Mouse (Mus musculus): ENCODE data around the gene Stap2. TPM values are rescaled to one million over a fixed set of nuclear protein-coding genes. Genes with fewer than 3 reads are reported as not detected.

The Stap2 gene
- polyA plus RNA-seq, 1 experiment from 2014 or later = 5.1 TPM

- H3K9ac ChIP-seq (replicated peaks; ENCODE audit: low read length) = no peak overlapping the region
- H3K27ac ChIP-seq (replicated peaks; ENCODE audit: low read depth, low read length) = no peak overlapping the region
- ATAC-seq (ENCODE audit: low FRiP score, low TSS enrichment) (no peak), DNase-seq (no peak)
- whole genome bisulfite sequencing = 91% methylated on average over 9 of the region's 9 CpGs
- H3K4me1 ChIP-seq (ENCODE audit: control insufficient read depth, insufficient read depth, low read length) = peaks cover 6% of the 10 kb centered on the region
- H3K36me3 ChIP-seq (ENCODE audit: control insufficient read depth, insufficient read depth, low read length) = peaks cover 33% of the 10 kb centered on the region
- H3K4me2 ChIP-seq (ENCODE audit: low read length) = no peak overlapping the region
- no peaks in the 10 kb centered on the region for H3K9me3 ChIP-seq (ENCODE audit: control insufficient read depth, low read length)
- H3K4me3 ChIP-seq (replicated peaks; ENCODE audit: low read depth, low read length) = no peak overlapping the region
- H3K27me3 ChIP-seq (ENCODE audit: control insufficient read depth, insufficient read depth, low read length) = no peaks in the 10 kb centered on the region
Observed at GRCm38 (mm10) chr17:56030238-56030870, 25.0 kb upstream of the Stap2 start.

- no peak for ATAC-seq (ENCODE audit: low FRiP score, low TSS enrichment)
- H3K4me2 ChIP-seq (ENCODE audit: low read length) = no peak overlapping the region
- H3K36me3 ChIP-seq (ENCODE audit: control insufficient read depth, insufficient read depth, low read length) = peaks cover 15% of the 10 kb centered on the region; the same call in 1 of the 2 replicates
- H3K9me3 ChIP-seq (ENCODE audit: control insufficient read depth, low read length) = no peaks in the 10 kb centered on the region
- no peaks in the 10 kb centered on the region for H3K27me3 ChIP-seq (ENCODE audit: control insufficient read depth, insufficient read depth, low read length)
- H3K27ac ChIP-seq (replicated peaks; ENCODE audit: low read depth, low read length) = no peak overlapping the region
- no peak for DNase-seq
- WGBS = 93% methylated on average over 5 of the region's 5 CpGs
- no peak overlapping the region for H3K4me3 ChIP-seq (replicated peaks; ENCODE audit: low read depth, low read length)
- H3K9ac ChIP-seq (replicated peaks; ENCODE audit: low read length) = no peak overlapping the region
- no peaks in the 10 kb centered on the region for H3K4me1 ChIP-seq (ENCODE audit: control insufficient read depth, insufficient read depth, low read length)
Observed at GRCm38 (mm10) chr17:56027801-56028441, 22.5 kb upstream of the Stap2 start.

- Histone ChIP-seq H3K9ac (replicated peaks; ENCODE audit: low read length) (no peak overlapping the region), H3K36me3 (ENCODE audit: control insufficient read depth, insufficient read depth, low read length) (peaks cover 14% of the 10 kb centered on the region; the same call in 1 of the 2 replicates), H3K27me3 (ENCODE audit: control insufficient read depth, insufficient read depth, low read length) (no peaks in the 10 kb centered on the region), H3K9me3 (ENCODE audit: control insufficient read depth, low read length) (no peaks in the 10 kb centered on the region), H3K27ac (replicated peaks; ENCODE audit: low read depth, low read length) (no peak overlapping the region), H3K4me3 (replicated peaks; ENCODE audit: low read depth, low read length) (no peak overlapping the region), H3K4me2 (ENCODE audit: low read length) (no peak overlapping the region), H3K4me1 (ENCODE audit: control insufficient read depth, insufficient read depth, low read length) (peaks cover 6% of the 10 kb centered on the region; the same call in 1 of the 2 replicates)
- ATAC-seq (ENCODE audit: low FRiP score, low TSS enrichment) = no peak
- DNase-seq = no peak
- 67% methylated on average over 1 of the region's 1 CpGs for WGBS
Observed at GRCm38 (mm10) chr17:56026881-56027280, 21.5 kb upstream of the Stap2 start.

- no peak for ATAC-seq (ENCODE audit: low FRiP score, low TSS enrichment)
- Histone ChIP-seq H3K4me1 (ENCODE audit: control insufficient read depth, insufficient read depth, low read length) (peaks cover 6% of the 10 kb centered on the region; the same call in 1 of the 2 replicates), H3K27ac (replicated peaks; ENCODE audit: low read depth, low read length) (no peak overlapping the region), H3K9me3 (ENCODE audit: control insufficient read depth, low read length) (no peaks in the 10 kb centered on the region), H3K27me3 (ENCODE audit: control insufficient read depth, insufficient read depth, low read length) (no peaks in the 10 kb centered on the region), H3K4me3 (replicated peaks; ENCODE audit: low read depth, low read length) (no peak overlapping the region), H3K36me3 (ENCODE audit: control insufficient read depth, insufficient read depth, low read length) (peaks cover 14% of the 10 kb centered on the region; the same call in 1 of the 2 replicates), H3K9ac (replicated peaks; ENCODE audit: low read length) (no peak overlapping the region), H3K4me2 (ENCODE audit: low read length) (no peak overlapping the region)
- WGBS = 100% methylated on average over 1 of the region's 1 CpGs
- no peak for DNase-seq
Observed at GRCm38 (mm10) chr17:56026303-56026702, 20.9 kb upstream of the Stap2 start.

GRCm38 (mm10) chr17:56024931-56025330 is 19.5 kb upstream of the Stap2 start:
- H3K9ac ChIP-seq (replicated peaks; ENCODE audit: low read length) = no peak overlapping the region
- H3K27me3 ChIP-seq (ENCODE audit: control insufficient read depth, insufficient read depth, low read length) = no peaks in the 10 kb centered on the region
- H3K9me3 ChIP-seq (ENCODE audit: control insufficient read depth, low read length) = no peaks in the 10 kb centered on the region
- H3K36me3 ChIP-seq (ENCODE audit: control insufficient read depth, insufficient read depth, low read length) = peaks cover 14% of the 10 kb centered on the region
- H3K4me2 ChIP-seq (ENCODE audit: low read length) = no peak overlapping the region
- peaks cover 6% of the 10 kb centered on the region; the same call in 1 of the 2 replicates for H3K4me1 ChIP-seq (ENCODE audit: control insufficient read depth, insufficient read depth, low read length)
- WGBS = 78% methylated on average over 5 of the region's 5 CpGs
- no peak for DNase-seq
- no peak overlapping the region for H3K4me3 ChIP-seq (replicated peaks; ENCODE audit: low read depth, low read length)
- H3K27ac ChIP-seq (replicated peaks; ENCODE audit: low read depth, low read length) = no peak overlapping the region
- no peak for ATAC-seq (ENCODE audit: low FRiP score, low TSS enrichment)

GRCm38 (mm10) chr17:56024476-56024875 is 19.1 kb upstream of the Stap2 start:
- DNase-seq (no peak), ATAC-seq (ENCODE audit: low FRiP score, low TSS enrichment) (no peak)
- WGBS = 76% methylated on average over 2 of the region's 2 CpGs
- H3K4me1 ChIP-seq (ENCODE audit: control insufficient read depth, insufficient read depth, low read length) = peaks cover 6% of the 10 kb centered on the region; the same call in 1 of the 2 replicates
- peaks cover 16% of the 10 kb centered on the region for H3K36me3 ChIP-seq (ENCODE audit: control insufficient read depth, insufficient read depth, low read length)
- no peak overlapping the region for H3K9ac ChIP-seq (replicated peaks; ENCODE audit: low read length)
- no peak overlapping the region for H3K4me2 ChIP-seq (ENCODE audit: low read length)
- no peaks in the 10 kb centered on the region for H3K9me3 ChIP-seq (ENCODE audit: control insufficient read depth, low read length)
- H3K27me3 ChIP-seq (ENCODE audit: control insufficient read depth, insufficient read depth, low read length) = no peaks in the 10 kb centered on the region
- H3K4me3 ChIP-seq (replicated peaks; ENCODE audit: low read depth, low read length) = no peak overlapping the region
- no peak overlapping the region for H3K27ac ChIP-seq (replicated peaks; ENCODE audit: low read depth, low read length)

- no peak for DNase-seq
- Histone ChIP-seq H3K27me3 (ENCODE audit: control insufficient read depth, insufficient read depth, low read length) (no peaks in the 10 kb centered on the region), H3K27ac (replicated peaks; ENCODE audit: low read depth, low read length) (no peak overlapping the region), H3K4me2 (ENCODE audit: low read length) (no peak overlapping the region), H3K4me3 (replicated peaks; ENCODE audit: low read depth, low read length) (no peak overlapping the region), H3K36me3 (ENCODE audit: control insufficient read depth, insufficient read depth, low read length) (peaks cover 25% of the 10 kb centered on the region), H3K4me1 (ENCODE audit: control insufficient read depth, insufficient read depth, low read length) (peaks cover 6% of the 10 kb centered on the region; the same call in 1 of the 2 replicates), H3K9ac (replicated peaks; ENCODE audit: low read length) (no peak overlapping the region), H3K9me3 (ENCODE audit: control insufficient read depth, low read length) (no peaks in the 10 kb centered on the region)
- no peak for ATAC-seq (ENCODE audit: low FRiP score, low TSS enrichment)
- WGBS = 89% methylated on average over 5 of the region's 5 CpGs
Observed at GRCm38 (mm10) chr17:56023386-56023785, 18.0 kb upstream of the Stap2 start.

GRCm38 (mm10) chr17:56022989-56023290 is 17.6 kb upstream of the Stap2 start:
- H3K9me3 ChIP-seq (ENCODE audit: control insufficient read depth, low read length) = no peaks in the 10 kb centered on the region
- DNase-seq (no peak), ATAC-seq (ENCODE audit: low FRiP score, low TSS enrichment) (no peak)
- 80% methylated on average over 4 of the region's 4 CpGs for WGBS
- H3K4me2 ChIP-seq (ENCODE audit: low read length) = no peak overlapping the region
- H3K9ac ChIP-seq (replicated peaks; ENCODE audit: low read length) = no peak overlapping the region
- H3K27ac ChIP-seq (replicated peaks; ENCODE audit: low read depth, low read length) = peak overlapping the region; percentile 45
- peaks cover 28% of the 10 kb centered on the region for H3K36me3 ChIP-seq (ENCODE audit: control insufficient read depth, insufficient read depth, low read length)
- peaks cover 6% of the 10 kb centered on the region; the same call in 1 of the 2 replicates for H3K4me1 ChIP-seq (ENCODE audit: control insufficient read depth, insufficient read depth, low read length)
- H3K4me3 ChIP-seq (replicated peaks; ENCODE audit: low read depth, low read length) = no peak overlapping the region
- H3K27me3 ChIP-seq (ENCODE audit: control insufficient read depth, insufficient read depth, low read length) = no peaks in the 10 kb centered on the region

Measured in midbrain, embryonic 14.5 days (tissue).